Mouse (Mus musculus): ENCODE measurements around the gene Apobec3. TPM values are rescaled to one million over a fixed set of nuclear protein-coding genes. Genes with fewer than 3 reads are reported as not detected.

Gene Apobec3
- polyA plus RNA-seq (2011; ENCODE audit: insufficient read depth, insufficient read length, low replicate concordance, missing spikeins): 104 and 140 TPM in 2 replicates

- peaks cover 5% of the 10 kb centered on the region; the same call in 1 of the 2 replicates for H3K4me1 ChIP-seq (ENCODE audit: control insufficient read depth, insufficient read depth, low read length)
Measured at GRCm38 (mm10) chr15:79891436-79892212, at the start of gene Apobec3. Gene Apobec3 (plus strand): TSS chr15:79891659.

GRCm38 (mm10) chr15:79842985-79843384, 48.5 kb upstream of the Apobec3 start:
- 89% methylated on average over 3 of the region's 3 CpGs for WGBS
- H3K27ac ChIP-seq (ENCODE audit: control insufficient read depth, insufficient read depth, low read depth, low read length, poor library complexity): no peak overlapping the region
- TF ChIP-seq POLR2A (IDR thresholded peaks at IDR 0.05; ENCODE audit: borderline replicate concordance, control insufficient read depth, low read depth, low read length) (no peak), CTCF (IDR thresholded peaks at IDR 0.05; ENCODE audit: control insufficient read depth, insufficient read depth, low read length) (no peak)
- no peaks in the 10 kb centered on the region for H3K4me1 ChIP-seq (ENCODE audit: control insufficient read depth, insufficient read depth, low read length)
- no peak overlapping the region for H3K4me3 ChIP-seq (replicated peaks; ENCODE audit: control insufficient read depth, low read depth, low read length)

More at GRCm38 (mm10) chr15:79891436-79892212, at the start of gene Apobec3:
- 0 out of 2 replicates have a peak, but pooled peaks have one; percentile 40 for TF ChIP-seq POLR2A (IDR thresholded peaks at IDR 0.05; ENCODE audit: borderline replicate concordance, control insufficient read depth, low read depth, low read length)
- peak; percentile 96 for TF ChIP-seq CTCF (IDR thresholded peaks at IDR 0.05; ENCODE audit: control insufficient read depth, insufficient read depth, low read length)
- H3K4me3 ChIP-seq (replicated peaks; ENCODE audit: control insufficient read depth, low read depth, low read length): peak within 1 kb of the TSS; percentile 90
- WGBS: under 1% methylated on average over 20 of the region's 20 CpGs
- peak within 1 kb of the TSS; percentile 95 for H3K27ac ChIP-seq (ENCODE audit: control insufficient read depth, insufficient read depth, low read depth, low read length, poor library complexity)

- WGBS: 76% methylated on average over 4 of the region's 4 CpGs
Measured at GRCm38 (mm10) chr15:79845986-79846385, 45.5 kb upstream of the Apobec3 start.

GRCm38 (mm10) chr15:79847100-79847499, 44.4 kb upstream of the Apobec3 start:
- no peak overlapping the region for H3K27ac ChIP-seq (ENCODE audit: control insufficient read depth, insufficient read depth, low read depth, low read length, poor library complexity)
- 50% methylated on average over 5 of the region's 5 CpGs for WGBS
- no peak overlapping the region for H3K4me3 ChIP-seq (replicated peaks; ENCODE audit: control insufficient read depth, low read depth, low read length)
- TF ChIP-seq POLR2A (IDR thresholded peaks at IDR 0.05; ENCODE audit: borderline replicate concordance, control insufficient read depth, low read depth, low read length) (no peak), CTCF (IDR thresholded peaks at IDR 0.05; ENCODE audit: control insufficient read depth, insufficient read depth, low read length) (no peak)
- no peaks in the 10 kb centered on the region for H3K4me1 ChIP-seq (ENCODE audit: control insufficient read depth, insufficient read depth, low read length)

More at GRCm38 (mm10) chr15:79845986-79846385, 45.5 kb upstream of the Apobec3 start:
- H3K4me1 ChIP-seq (ENCODE audit: control insufficient read depth, insufficient read depth, low read length): no peaks in the 10 kb centered on the region
- H3K27ac ChIP-seq (ENCODE audit: control insufficient read depth, insufficient read depth, low read depth, low read length, poor library complexity): no peak overlapping the region
- no peak overlapping the region for H3K4me3 ChIP-seq (replicated peaks; ENCODE audit: control insufficient read depth, low read depth, low read length)
- TF ChIP-seq CTCF (IDR thresholded peaks at IDR 0.05; ENCODE audit: control insufficient read depth, insufficient read depth, low read length) (no peak), POLR2A (IDR thresholded peaks at IDR 0.05; ENCODE audit: borderline replicate concordance, control insufficient read depth, low read depth, low read length) (no peak)

- Histone ChIP-seq H3K27ac (ENCODE audit: control insufficient read depth, insufficient read depth, low read depth, low read length, poor library complexity) (no peak overlapping the region), H3K4me3 (replicated peaks; ENCODE audit: control insufficient read depth, low read depth, low read length) (no peak overlapping the region), H3K4me1 (ENCODE audit: control insufficient read depth, insufficient read depth, low read length) (no peaks in the 10 kb centered on the region)
- TF ChIP-seq POLR2A (IDR thresholded peaks at IDR 0.05; ENCODE audit: borderline replicate concordance, control insufficient read depth, low read depth, low read length): no peak
- TF ChIP-seq CTCF (IDR thresholded peaks at IDR 0.05; ENCODE audit: control insufficient read depth, insufficient read depth, low read length): no peak
- WGBS: 74% methylated on average over 2 of the region's 2 CpGs
Measured at GRCm38 (mm10) chr15:79850143-79850542, 41.3 kb upstream of the Apobec3 start.

- Histone ChIP-seq H3K27ac (ENCODE audit: control insufficient read depth, insufficient read depth, low read depth, low read length, poor library complexity) (no peak overlapping the region), H3K4me1 (ENCODE audit: control insufficient read depth, insufficient read depth, low read length) (no peaks in the 10 kb centered on the region), H3K4me3 (replicated peaks; ENCODE audit: control insufficient read depth, low read depth, low read length) (no peak overlapping the region)
- TF ChIP-seq CTCF (IDR thresholded peaks at IDR 0.05; ENCODE audit: control insufficient read depth, insufficient read depth, low read length) (no peak), POLR2A (IDR thresholded peaks at IDR 0.05; ENCODE audit: borderline replicate concordance, control insufficient read depth, low read depth, low read length) (no peak)
- 85% methylated on average over 5 of the region's 5 CpGs for WGBS
Measured at GRCm38 (mm10) chr15:79858979-79859378, 32.5 kb upstream of the Apobec3 start.

GRCm38 (mm10) chr15:79859821-79860220, 31.6 kb upstream of the Apobec3 start:
- Histone ChIP-seq H3K4me1 (ENCODE audit: control insufficient read depth, insufficient read depth, low read length) (no peaks in the 10 kb centered on the region), H3K27ac (ENCODE audit: control insufficient read depth, insufficient read depth, low read depth, low read length, poor library complexity) (no peak overlapping the region), H3K4me3 (replicated peaks; ENCODE audit: control insufficient read depth, low read depth, low read length) (no peak overlapping the region)
- WGBS: 81% methylated on average over 9 of the region's 9 CpGs
- TF ChIP-seq POLR2A (IDR thresholded peaks at IDR 0.05; ENCODE audit: borderline replicate concordance, control insufficient read depth, low read depth, low read length) (no peak), CTCF (IDR thresholded peaks at IDR 0.05; ENCODE audit: control insufficient read depth, insufficient read depth, low read length) (no peak)

- TF ChIP-seq POLR2A (IDR thresholded peaks at IDR 0.05; ENCODE audit: borderline replicate concordance, control insufficient read depth, low read depth, low read length) (no peak), CTCF (IDR thresholded peaks at IDR 0.05; ENCODE audit: control insufficient read depth, insufficient read depth, low read length) (no peak)
- 54% methylated on average over 3 of the region's 3 CpGs for WGBS
- no peak overlapping the region for H3K4me3 ChIP-seq (replicated peaks; ENCODE audit: control insufficient read depth, low read depth, low read length)
- no peaks in the 10 kb centered on the region for H3K4me1 ChIP-seq (ENCODE audit: control insufficient read depth, insufficient read depth, low read length)
- H3K27ac ChIP-seq (ENCODE audit: control insufficient read depth, insufficient read depth, low read depth, low read length, poor library complexity): no peak overlapping the region
Measured at GRCm38 (mm10) chr15:79867260-79868002, 24.0 kb upstream of the Apobec3 start.

All from bone marrow, adult 2 months (tissue).